Mouse (Mus musculus): ENCODE data around the gene Cyp46a1. TPM values are rescaled to one million over a fixed set of nuclear protein-coding genes. Genes with fewer than 3 reads are reported as not detected.

The Cyp46a1 gene
- total RNA-seq (2021) = under 1 TPM in 1 of 2 experiments, not detected in 1; 0.26 TPM
- long read RNA-seq, experiment 1 = 0 reads
- long read RNA-seq, experiment 2, partial matches to known transcripts = 1 of 1 reads
- long read RNA-seq, experiment 2, other reads (novel, unspliced or antisense) = 0 of 1 reads

GRCm38 (mm10) chr12:108333895-108334445 is at the start of gene Cyp46a1:
Gene Cyp46a1 (plus strand): TSS chr12:108334381.
- DNase-seq = peak; percentile 99 to 100
- intact Hi-C loops (cut with DNase I) = no loop called here

- intact Hi-C loops (cut with DNase I) = no loop called here
- no peak for DNase-seq
These were observed 49.5 kb upstream of the Cyp46a1 start for GRCm38 (mm10) chr12:108284455-108285224.

- no peak for DNase-seq
- intact Hi-C loops (cut with DNase I) = no loop called here
These were observed 48.8 kb upstream of the Cyp46a1 start for GRCm38 (mm10) chr12:108285225-108286011.

- DNase-seq = no peak
- intact Hi-C loops (cut with DNase I) = no loop called here
These were observed 47.8 kb upstream of the Cyp46a1 start for GRCm38 (mm10) chr12:108286381-108286780.

- intact Hi-C loops (cut with DNase I) = no loop called here
- no peak for DNase-seq
These were observed 47.2 kb upstream of the Cyp46a1 start for GRCm38 (mm10) chr12:108287011-108287410.

- intact Hi-C loops (cut with DNase I) = no loop called here
- DNase-seq = no peak
These were observed 45.9 kb upstream of the Cyp46a1 start for GRCm38 (mm10) chr12:108288127-108288880.

GRCm38 (mm10) chr12:108292419-108292818 is 41.8 kb upstream of the Cyp46a1 start:
- intact Hi-C loops (cut with DNase I) = loop anchor here (2.0 kb wide), 2 partner anchors 76 to 84 kb away; no protein-coding TSS in a partner anchor
- DNase-seq = no peak

- DNase-seq = peak in 1 of 2 experiments; percentile 67
- intact Hi-C loops (cut with DNase I) = loop anchor here (2.0 kb wide), 2 partner anchors 76 to 84 kb away; no protein-coding TSS in a partner anchor
These were observed 41.2 kb upstream of the Cyp46a1 start for GRCm38 (mm10) chr12:108292957-108293356.

- intact Hi-C loops (cut with DNase I) = no loop called here
- no peak for DNase-seq
These were observed 39.6 kb upstream of the Cyp46a1 start for GRCm38 (mm10) chr12:108294620-108295019.

GRCm38 (mm10) chr12:108297033-108297432 is 37.1 kb upstream of the Cyp46a1 start:
- intact Hi-C loops (cut with DNase I) = no loop called here
- DNase-seq = no peak

- DNase-seq = no peak
- intact Hi-C loops (cut with DNase I) = no loop called here
These were observed 33.2 kb upstream of the Cyp46a1 start for GRCm38 (mm10) chr12:108301006-108301405.

- intact Hi-C loops (cut with DNase I) = no loop called here
- no peak for DNase-seq
These were observed 30.3 kb upstream of the Cyp46a1 start for GRCm38 (mm10) chr12:108303778-108304365.

GRCm38 (mm10) chr12:108305172-108305571 is 29.0 kb upstream of the Cyp46a1 start:
- no peak for DNase-seq
- intact Hi-C loops (cut with DNase I) = no loop called here

GRCm38 (mm10) chr12:108305812-108306794 is 28.1 kb upstream of the Cyp46a1 start, which contains the start of gene Hhipl1:
Gene Hhipl1 (plus strand): TSS chr12:108306270.
- intact Hi-C loops (cut with DNase I) = no loop called here

GRCm38 (mm10) chr12:108307553-108307952 is 26.6 kb upstream of the Cyp46a1 start:
- DNase-seq = no peak
- intact Hi-C loops (cut with DNase I) = no loop called here

More at GRCm38 (mm10) chr12:108305812-108306794, 28.1 kb upstream of the Cyp46a1 start, which contains the start of gene Hhipl1:
- no peak for DNase-seq

GRCm38 (mm10) chr12:108308363-108308856 is 25.8 kb upstream of the Cyp46a1 start:
- intact Hi-C loops (cut with DNase I) = no loop called here
- DNase-seq = peak; percentile 62 to 66

GRCm38 (mm10) chr12:108309116-108309794 is 24.9 kb upstream of the Cyp46a1 start:
- intact Hi-C loops (cut with DNase I) = no loop called here
- peak in 1 of 2 experiments; percentile 71 for DNase-seq

- intact Hi-C loops (cut with DNase I) = no loop called here
- DNase-seq = no peak
These were observed 24.1 kb upstream of the Cyp46a1 start for GRCm38 (mm10) chr12:108310041-108310440.

Measured in gastrocnemius, postnatal 36 days (tissue).